Mouse (Mus musculus): ENCODE measurements around the gene Ctcfl. TPM values are rescaled to one million over a fixed set of nuclear protein-coding genes. Genes with fewer than 3 reads are reported as not detected.

Gene Ctcfl
- total RNA-seq (2023) = not detected in 4 replicates

GRCm38 (mm10) chr2:173119023-173119944 is at the start of gene Ctcfl:
TSS of gene Ctcfl (minus strand) at chr2:173119525.

GRCm38 (mm10) chr2:173152436-173153151 is 33.3 kb upstream of the Ctcfl start, which contains the start of gene Pck1:
TSS of gene Pck1 (plus strand) at chr2:173153048.

Other genes with a start within 250 kb of the Ctcfl start
- gene Bmp7, start 179.2 kb downstream of the Ctcfl start, total RNA-seq (2023) = not detected in 4 replicates
- 0.46 to 1.2 TPM (median 0.67 TPM) in 4 replicates for gene Spo11, start 141.8 kb downstream of the Ctcfl start, total RNA-seq (2023)
- 103 to 128 TPM (median 114 TPM) in 4 replicates for gene Rae1, start 119.4 kb downstream of the Ctcfl start, total RNA-seq (2023)
- 160 to 190 TPM (median 173 TPM) in 4 replicates for gene Rbm38, start 99.0 kb downstream of the Ctcfl start, total RNA-seq (2023)
- gene Pck1, start 33.5 kb upstream of the Ctcfl start, total RNA-seq (2023) = not detected in 4 replicates
- gene Zbp1, start 99.4 kb upstream of the Ctcfl start, total RNA-seq (2023) = 26.2 to 37.6 TPM (median 30.7 TPM) in 4 replicates
- gene Pmepa1, start 157.0 kb upstream of the Ctcfl start, total RNA-seq (2023) = 1.7 to 2.6 TPM (median 2.0 TPM) in 4 replicates

Data from B cell, adult 62 days (primary cell).